Mouse (Mus musculus) liver, postnatal 0 days (tissue): ENCODE data around the gene Ell3.

Experiments
- CTCF ChIP-seq: sonication (generic); IDR thresholded peaks from 2 replicates; pipeline ENCODE4 v1.5.1; 2016; ENCODE audit warnings: antibody characterized with exemption, low read depth
- EP300 ChIP-seq: IDR thresholded peaks from 2 replicates; pipeline ENCODE4 v1.6.1; 2016; ENCODE audit warnings: antibody characterized with exemption, low read depth, mild to moderate bottlenecking

GRCm38 (mm10) chr2:121403296-121403695 lies 40.8 kb downstream of the Ell3 start:
- TF ChIP-seq CTCF, result no peak
- TF ChIP-seq EP300, result no peak
